ENCODE assay signal across 19 mouse cellular contexts in the genomic region with DNA sequence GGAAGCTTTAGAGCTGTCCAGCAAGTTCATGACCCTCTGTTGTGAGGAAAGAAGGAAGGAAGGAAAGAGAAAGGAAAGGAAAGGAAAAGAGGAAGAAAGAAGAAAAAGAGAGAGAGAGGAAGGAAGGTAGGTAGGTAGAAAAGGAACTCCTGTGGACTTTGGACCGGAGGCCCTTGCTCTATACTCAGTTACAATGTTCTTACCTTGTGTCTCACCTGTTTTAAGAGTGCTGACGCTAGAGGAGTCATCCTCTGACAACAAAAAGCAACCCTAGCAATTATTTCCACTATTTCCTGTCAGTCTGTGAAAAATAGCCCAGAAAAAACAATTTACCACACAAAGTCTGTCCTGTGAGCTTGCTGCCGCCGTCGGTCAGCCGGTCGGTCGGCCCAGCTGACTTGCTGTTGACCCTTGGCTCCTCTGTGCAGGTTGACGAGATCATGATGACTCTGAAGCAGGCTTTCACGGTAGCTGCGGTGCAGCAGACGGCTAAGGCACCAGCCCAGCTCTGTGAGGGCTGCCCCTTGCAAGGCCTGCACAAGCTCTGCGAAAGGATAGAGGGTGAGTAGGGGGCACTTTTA.
DNase-seq lines count a peak whose midpoint lies in the region; ATAC-seq and TF ChIP-seq lines count a peak whose summit lies in the region.
"Had no signal": no experiment of that assay in that cellular context is flagged by ENCODE, and none has a peak within 500 bp of the region (broad histone marks: within the 10 kb centered on the region; RNA-seq: fewer than 3 reads in every experiment).

No protein-coding gene starts in this region.

- peak overlapping the region; percentile 49 for H3K27ac ChIP-seq in hindbrain, embryonic 13.5 days
- no peak overlapping the region for H3K27ac ChIP-seq in hindbrain, embryonic 12.5 days
- peak overlapping the region; percentile 44; the same call in 1 of the 2 replicates for H3K27ac ChIP-seq in intestine, embryonic 15.5 days
- H3K27ac ChIP-seq in left cerebral cortex, adult 2 months: no peak overlapping the region
- H3K27ac ChIP-seq: heart, adult 2 months; limb, embryonic 10.5 days; liver, embryonic 13.5 days; lung, embryonic 15.5 days had no signal

- H3K4me1 ChIP-seq in hindbrain, embryonic 13.5 days (replicated peaks): peaks cover 11% of the 10 kb centered on the region
- H3K4me1 ChIP-seq in hindbrain, embryonic 12.5 days: 0 out of 2 replicates have a peak, but pooled peaks cover 3% of the 10 kb centered on the region
- H3K4me1 ChIP-seq in intestine, embryonic 15.5 days (replicated peaks): 0 out of 2 replicates have a peak, but pooled peaks cover 3% of the 10 kb centered on the region
- H3K4me1 ChIP-seq: hindbrain, embryonic 15.5 days; limb, embryonic 10.5 days; lung, embryonic 15.5 days had no signal

- no peak overlapping the region for H3K4me3 ChIP-seq in hindbrain, embryonic 13.5 days
- no peak overlapping the region for H3K4me3 ChIP-seq in hindbrain, embryonic 12.5 days
- H3K4me3 ChIP-seq in intestine, embryonic 15.5 days (replicated peaks): no peak overlapping the region
- no peak overlapping the region for H3K4me3 ChIP-seq in left cerebral cortex, adult 2 months
- H3K4me3 ChIP-seq: heart, adult 2 months; hindbrain, embryonic 15.5 days; limb, embryonic 10.5 days; liver, embryonic 13.5 days; lung, embryonic 15.5 days had no signal

- no peaks in the 10 kb centered on the region for H3K27me3 ChIP-seq in hindbrain, embryonic 13.5 days
- H3K27me3 ChIP-seq in hindbrain, embryonic 12.5 days: no peaks in the 10 kb centered on the region
- no peaks in the 10 kb centered on the region for H3K27me3 ChIP-seq in intestine, embryonic 15.5 days (replicated peaks)
- H3K27me3 ChIP-seq: hindbrain, embryonic 15.5 days; liver, embryonic 13.5 days; lung, embryonic 15.5 days had no signal

- no peaks in the 10 kb centered on the region for H3K36me3 ChIP-seq in hindbrain, embryonic 13.5 days
- no peaks in the 10 kb centered on the region for H3K36me3 ChIP-seq in hindbrain, embryonic 12.5 days
- no peaks in the 10 kb centered on the region for H3K36me3 ChIP-seq in intestine, embryonic 15.5 days
- H3K36me3 ChIP-seq: hindbrain, embryonic 15.5 days; liver, embryonic 13.5 days had no signal

- WGBS in hindbrain, embryonic 13.5 days: 75% methylated on average over 13 of the region's 13 CpGs
- 71% methylated on average over 13 of the region's 13 CpGs for WGBS in hindbrain, embryonic 12.5 days
- 55% methylated on average over 13 of the region's 13 CpGs for WGBS in intestine, embryonic 15.5 days

- ATAC-seq in hindbrain, embryonic 13.5 days (ENCODE audit: low FRiP score): no peak
- no peak for ATAC-seq in hindbrain, embryonic 12.5 days (ENCODE audit: low FRiP score)
- ATAC-seq in intestine, embryonic 15.5 days: peak; percentile 65

- intact Hi-C loops in left cerebral cortex, adult 2 months (cut with DNase I): loop anchor here (2.0 kb wide), 1 partner anchor 61 kb away; no protein-coding TSS in a partner anchor

- H3K9me3 ChIP-seq in hindbrain, embryonic 13.5 days: no peaks in the 10 kb centered on the region
- no peaks in the 10 kb centered on the region for H3K9me3 ChIP-seq in hindbrain, embryonic 12.5 days (replicated peaks)
- H3K9me3 ChIP-seq in intestine, embryonic 15.5 days: no peaks in the 10 kb centered on the region
- H3K9me3 ChIP-seq: hindbrain, embryonic 15.5 days; limb, embryonic 10.5 days; liver, embryonic 13.5 days; lung, embryonic 15.5 days had no signal

- no peak for TF ChIP-seq CTCF in left cerebral cortex, adult 2 months (IDR thresholded peaks at IDR 0.05)

- H3K9ac ChIP-seq in hindbrain, embryonic 13.5 days: no peak overlapping the region
- no peak overlapping the region for H3K9ac ChIP-seq in hindbrain, embryonic 12.5 days
- no peak overlapping the region for H3K9ac ChIP-seq in intestine, embryonic 15.5 days
- H3K9ac ChIP-seq: hindbrain, embryonic 15.5 days; liver, embryonic 13.5 days; lung, embryonic 15.5 days had no signal

- no peak overlapping the region for H3K4me2 ChIP-seq in hindbrain, embryonic 13.5 days
- H3K4me2 ChIP-seq in hindbrain, embryonic 12.5 days (replicated peaks): no peak overlapping the region
- no peak overlapping the region for H3K4me2 ChIP-seq in intestine, embryonic 15.5 days (replicated peaks)
- H3K4me2 ChIP-seq: liver, embryonic 13.5 days; lung, embryonic 15.5 days had no signal

- DNase-seq in kidney, adult 8-10 months: peak; percentile 64 to 70
- peak; percentile 71 to 76 for DNase-seq in kidney, postnatal 36 days
- DNase-seq in left cerebral cortex, adult 2 months (ENCODE audit: extremely low spot score in 1 of 2, low spot score in 2 of 2): no peak
- DNase-seq in heart, adult 8-10 months (ENCODE audit: low spot score): no peak
- DNase-seq: adrenal gland, adult 8-10 months; B cell, adult 2 months; cerebellum, adult 11 months; cerebellum, postnatal 36 days; gastrocnemius, postnatal 10 days; heart, adult 2 months; liver, embryonic 13.5 days; retina, postnatal 1 day; thymus, adult 18-20 months had no signal

Comparison
In these comparisons a context has a peak if more than half of its experiments do, and no peak if none do; other contexts are left out.
1. H3K27ac ChIP-seq: peak in hindbrain, embryonic 13.5 days (single experiment) and intestine, embryonic 15.5 days (single experiment); none in hindbrain, embryonic 12.5 days (single experiment) and left cerebral cortex, adult 2 months (single experiment).
2. DNase-seq: peak in kidney, adult 8-10 months (2 of 2) and kidney, postnatal 36 days (2 of 2); none in left cerebral cortex, adult 2 months (0 of 2) and heart, adult 8-10 months (single experiment).